Mouse (Mus musculus) liver, embryonic 12.5 days (tissue): ENCODE data around the gene Pcyt1b. TPM values are rescaled to one million over a fixed set of nuclear protein-coding genes. Genes with fewer than 3 reads are reported as not detected.
A peak's percentile ranks its signal among the peaks of the same experiment; 100 is the strongest.

Experiments
- ATAC-seq: fragments of 200-750 bp; cut with Nextera tagmentation; 2 replicates; pipeline ENCODE4 v1.8.0; 2017; ENCODE audit warnings: moderate number of reproducible peaks, mild to moderate bottlenecking, moderate library complexity
- H3K27ac ChIP-seq: fragments of 300-500 bp; sonication (generic); 2 replicates; pipeline ENCODE4 v1.5.1; 2016; ENCODE audit warnings: mild to moderate bottlenecking
- H3K27me3 ChIP-seq: fragments of 300-500 bp; sonication (generic); replicated peaks from 2 replicates; pipeline ENCODE4 v1.6.1; 2016; ENCODE audit warnings: mild to moderate bottlenecking, moderate library complexity
- H3K36me3 ChIP-seq: fragments of 300-500 bp; sonication (generic); 2 replicates; pipeline ENCODE4 v1.6.1; 2016; ENCODE audit warnings: mild to moderate bottlenecking, moderate library complexity
- H3K4me1 ChIP-seq: fragments of 300-500 bp; sonication (generic); 2 replicates; pipeline ENCODE4 v1.6.1; 2016
- H3K4me2 ChIP-seq: fragments of 300-500 bp; sonication (generic); 2 replicates; pipeline ENCODE4 v1.6.1; 2016; ENCODE audit warnings: mild to moderate bottlenecking, moderate library complexity
- H3K4me3 ChIP-seq: fragments of 300-500 bp; sonication (generic); 2 replicates; pipeline ENCODE4 v1.5.1; 2016; ENCODE audit warnings: mild to moderate bottlenecking, moderate library complexity
- H3K9ac ChIP-seq: fragments of 300-500 bp; sonication (generic); 2 replicates; pipeline ENCODE4 v1.6.1; 2016; ENCODE audit warnings: mild to moderate bottlenecking, moderate library complexity
- H3K9me3 ChIP-seq: fragments of 300-500 bp; sonication (generic); replicated peaks from 2 replicates; pipeline ENCODE4 v1.6.1; 2016; ENCODE audit warnings: mild to moderate bottlenecking, moderate library complexity
- WGBS: fragments of 180-500 bp; shearing (Covaris S2); methylation state at CpG from one replicate; pipeline ENCODE4 v1.1.7; 2016; ENCODE audit not compliant: insufficient replicate concordance; 5-methylcytosine and 5-hydroxymethylcytosine counted together
- polyA plus RNA-seq: library from polyadenylated mRNA; unstranded; fragments of >200 nt; fragmentation: Nextera tagmentation; extraction: Ambion mirVana; gene quantifications from 2 replicates; pipeline ENCODE4 v1.2.1, GENCODE M21; 2016

Pcyt1b gene
- polyA plus RNA-seq, 1 experiment from 2014 or later: 9.9 TPM

- H3K27ac ChIP-seq: peak overlapping the region; percentile 74
- no peaks in the 10 kb centered on the region for H3K9me3 ChIP-seq
- peaks cover 14% of the 10 kb centered on the region; the same call in 1 of the 2 replicates for H3K36me3 ChIP-seq
- no peak overlapping the region for H3K4me2 ChIP-seq
- no peaks in the 10 kb centered on the region for H3K27me3 ChIP-seq
- 50% methylated on average over 1 of the region's 1 CpGs for WGBS
- H3K4me3 ChIP-seq: no peak overlapping the region
- peak; percentile 74 for ATAC-seq
- no peak overlapping the region for H3K9ac ChIP-seq
- H3K4me1 ChIP-seq: peaks cover 31% of the 10 kb centered on the region
Measured at GRCm38 (mm10) chrX:93749165-93749564, 94.5 kb downstream of the Pcyt1b start.

GRCm38 (mm10) chrX:93750566-93750965 lies 95.9 kb downstream of the Pcyt1b start:
- Histone ChIP-seq H3K36me3 (peaks cover 14% of the 10 kb centered on the region; the same call in 1 of the 2 replicates), H3K4me2 (peak overlapping the region; percentile 47), H3K4me3 (no peak overlapping the region), H3K9ac (no peak overlapping the region), H3K4me1 (peaks cover 31% of the 10 kb centered on the region), H3K9me3 (no peaks in the 10 kb centered on the region), H3K27me3 (no peaks in the 10 kb centered on the region), H3K27ac (peak overlapping the region; percentile 74)
- peak; percentile 96 for ATAC-seq
- 38% methylated on average over 6 of the region's 6 CpGs for WGBS

GRCm38 (mm10) chrX:93755210-93755842 lies 100.7 kb downstream of the Pcyt1b start:
- no peaks in the 10 kb centered on the region for H3K9me3 ChIP-seq
- no peak overlapping the region for H3K9ac ChIP-seq
- peaks cover 10% of the 10 kb centered on the region; the same call in 1 of the 2 replicates for H3K27me3 ChIP-seq
- H3K4me1 ChIP-seq: peaks cover 10% of the 10 kb centered on the region
- 77% methylated on average over 11 of the region's 11 CpGs for WGBS
- H3K4me2 ChIP-seq: no peak overlapping the region
- H3K27ac ChIP-seq: no peak overlapping the region
- no peak for ATAC-seq
- 0 out of 2 replicates have a peak, but pooled peaks cover 2% of the 10 kb centered on the region for H3K36me3 ChIP-seq
- H3K4me3 ChIP-seq: no peak overlapping the region

GRCm38 (mm10) chrX:93756867-93757455 lies 102.3 kb downstream of the Pcyt1b start:
- ATAC-seq: no peak
- H3K9ac ChIP-seq: no peak overlapping the region
- 58% methylated on average over 7 of the region's 7 CpGs for whole genome bisulfite sequencing

GRCm38 (mm10) chrX:93760770-93761169 lies 106.1 kb downstream of the Pcyt1b start:
- Histone ChIP-seq H3K27ac (no peak overlapping the region), H3K9me3 (no peaks in the 10 kb centered on the region), H3K4me1 (no peaks in the 10 kb centered on the region), H3K9ac (no peak overlapping the region), H3K36me3 (no peaks in the 10 kb centered on the region), H3K4me2 (no peak overlapping the region), H3K4me3 (no peak overlapping the region), H3K27me3 (peaks cover 10% of the 10 kb centered on the region; the same call in 1 of the 2 replicates)
- no peak for ATAC-seq
- 70% methylated on average over 3 of the region's 3 CpGs for WGBS

More at GRCm38 (mm10) chrX:93756867-93757455, 102.3 kb downstream of the Pcyt1b start:
- no peak overlapping the region for H3K4me3 ChIP-seq
- H3K4me2 ChIP-seq: no peak overlapping the region
- peaks cover 10% of the 10 kb centered on the region; the same call in 1 of the 2 replicates for H3K27me3 ChIP-seq
- no peaks in the 10 kb centered on the region for H3K4me1 ChIP-seq
- no peak overlapping the region for H3K27ac ChIP-seq
- H3K36me3 ChIP-seq: 0 out of 2 replicates have a peak, but pooled peaks cover 2% of the 10 kb centered on the region
- no peaks in the 10 kb centered on the region for H3K9me3 ChIP-seq

- no peak for ATAC-seq
Measured at GRCm38 (mm10) chrX:93789562-93789961, 134.9 kb downstream of the Pcyt1b start.

GRCm38 (mm10) chrX:93793168-93793567 lies 138.5 kb downstream of the Pcyt1b start:
- ATAC-seq: no peak

More at GRCm38 (mm10) chrX:93789562-93789961, 134.9 kb downstream of the Pcyt1b start:
- 71% methylated on average over 1 of the region's 1 CpGs for WGBS
- no peaks in the 10 kb centered on the region for H3K9me3 ChIP-seq
- no peak overlapping the region for H3K9ac ChIP-seq
- H3K27ac ChIP-seq: no peak overlapping the region
- no peak overlapping the region for H3K4me2 ChIP-seq
- H3K36me3 ChIP-seq: no peaks in the 10 kb centered on the region
- H3K4me1 ChIP-seq: peaks cover 7% of the 10 kb centered on the region; the same call in 1 of the 2 replicates
- H3K4me3 ChIP-seq: no peak overlapping the region
- no peaks in the 10 kb centered on the region for H3K27me3 ChIP-seq

More at GRCm38 (mm10) chrX:93793168-93793567, 138.5 kb downstream of the Pcyt1b start:
- no peak overlapping the region for H3K27ac ChIP-seq
- H3K4me1 ChIP-seq: peaks cover 7% of the 10 kb centered on the region; the same call in 1 of the 2 replicates
- H3K4me2 ChIP-seq: no peak overlapping the region
- H3K36me3 ChIP-seq: no peaks in the 10 kb centered on the region
- H3K27me3 ChIP-seq: no peaks in the 10 kb centered on the region
- H3K9ac ChIP-seq: no peak overlapping the region
- no peak overlapping the region for H3K4me3 ChIP-seq
- no peaks in the 10 kb centered on the region for H3K9me3 ChIP-seq

Other genes with a start within 250 kb of the Pcyt1b start
- 23.1 and 23.3 TPM in 2 replicates for gene Pola1, start 22.7 kb upstream of the Pcyt1b start, polyA plus RNA-seq
- 48.4 and 48.5 TPM in 2 replicates for gene Pdk3, start 177.3 kb downstream of the Pcyt1b start, polyA plus RNA-seq